Comparison of ENCODE assay signal across 10 mouse cellular contexts in genomic region chr9:47838890-47839691, GRCm38 (mm10).
DNase-seq lines count a peak whose midpoint lies in the region; ATAC-seq lines count a peak whose summit lies in the region.
"Had no signal": no experiment of that assay in that cellular context is flagged by ENCODE, and none has a peak within 500 bp of the region (broad histone marks: within the 10 kb centered on the region; RNA-seq: fewer than 3 reads in every experiment).

No protein-coding gene starts in this region.

- ATAC-seq in forebrain, embryonic 12.5 days (ENCODE audit: low FRiP score), result peak; percentile 80
- ATAC-seq in hindbrain, embryonic 13.5 days (ENCODE audit: low FRiP score), result 0 out of 2 replicates have a peak, but pooled peaks have one; percentile 45
- peak; percentile 67; the same call in 1 of the 2 replicates for ATAC-seq in midbrain, embryonic 13.5 days
- ATAC-seq in intestine, embryonic 16.5 days, result no peak
- no peak for ATAC-seq in erythroid progenitor cell, adult 5-6 weeks (replicated peaks; ENCODE audit: low FRiP score, poor library complexity, severe bottlenecking)

- no peak overlapping the region for H3K9ac ChIP-seq in forebrain, embryonic 12.5 days
- H3K9ac ChIP-seq in hindbrain, embryonic 13.5 days, result no peak overlapping the region
- H3K9ac ChIP-seq in midbrain, embryonic 13.5 days (replicated peaks), result no peak overlapping the region
- no peak overlapping the region for H3K9ac ChIP-seq in intestine, embryonic 16.5 days (ENCODE audit: low read depth, low read length)
- H3K9ac ChIP-seq: heart, embryonic 12.5 days had no signal

- peaks cover 23% of the 10 kb centered on the region for H3K4me1 ChIP-seq in forebrain, embryonic 12.5 days
- H3K4me1 ChIP-seq in hindbrain, embryonic 13.5 days (replicated peaks), result peaks cover 42% of the 10 kb centered on the region
- peaks cover 36% of the 10 kb centered on the region for H3K4me1 ChIP-seq in midbrain, embryonic 13.5 days (replicated peaks)
- H3K4me1 ChIP-seq in intestine, embryonic 16.5 days (ENCODE audit: control insufficient read depth, insufficient read depth, low read length), result 0 out of 2 replicates have a peak, but pooled peaks cover 3% of the 10 kb centered on the region
- H3K4me1 ChIP-seq: heart, embryonic 12.5 days had no signal

- no peaks in the 10 kb centered on the region for H3K9me3 ChIP-seq in forebrain, embryonic 12.5 days
- H3K9me3 ChIP-seq in hindbrain, embryonic 13.5 days, result no peaks in the 10 kb centered on the region
- H3K9me3 ChIP-seq in midbrain, embryonic 13.5 days, result no peaks in the 10 kb centered on the region
- no peaks in the 10 kb centered on the region for H3K9me3 ChIP-seq in intestine, embryonic 16.5 days (ENCODE audit: control insufficient read depth, low read length)
- H3K9me3 ChIP-seq: heart, embryonic 12.5 days had no signal

- no peak overlapping the region for H3K4me3 ChIP-seq in forebrain, embryonic 12.5 days (replicated peaks)
- H3K4me3 ChIP-seq in hindbrain, embryonic 13.5 days, result no peak overlapping the region
- no peak overlapping the region for H3K4me3 ChIP-seq in midbrain, embryonic 13.5 days (replicated peaks)
- H3K4me3 ChIP-seq in intestine, embryonic 16.5 days (ENCODE audit: low read length), result no peak overlapping the region
- H3K4me3 ChIP-seq: heart, embryonic 12.5 days had no signal

- no peak overlapping the region for H3K27ac ChIP-seq in forebrain, embryonic 12.5 days
- peak overlapping the region; percentile 68 for H3K27ac ChIP-seq in hindbrain, embryonic 13.5 days
- no peak overlapping the region for H3K27ac ChIP-seq in midbrain, embryonic 13.5 days
- no peak overlapping the region for H3K27ac ChIP-seq in intestine, embryonic 16.5 days (ENCODE audit: low read length)

- no peak overlapping the region for H3K4me2 ChIP-seq in forebrain, embryonic 12.5 days
- no peak overlapping the region for H3K4me2 ChIP-seq in hindbrain, embryonic 13.5 days
- H3K4me2 ChIP-seq in midbrain, embryonic 13.5 days (replicated peaks), result no peak overlapping the region
- H3K4me2 ChIP-seq in intestine, embryonic 16.5 days (ENCODE audit: low read depth, low read length), result no peak overlapping the region
- H3K4me2 ChIP-seq: heart, embryonic 12.5 days had no signal

- H3K36me3 ChIP-seq in forebrain, embryonic 12.5 days (replicated peaks), result no peaks in the 10 kb centered on the region
- H3K36me3 ChIP-seq in hindbrain, embryonic 13.5 days, result no peaks in the 10 kb centered on the region
- no peaks in the 10 kb centered on the region for H3K36me3 ChIP-seq in midbrain, embryonic 13.5 days
- no peaks in the 10 kb centered on the region for H3K36me3 ChIP-seq in intestine, embryonic 16.5 days (ENCODE audit: control insufficient read depth, insufficient read depth, low read length)
- H3K36me3 ChIP-seq: heart, embryonic 12.5 days had no signal

- H3K27me3 ChIP-seq in forebrain, embryonic 12.5 days, result peaks cover 28% of the 10 kb centered on the region
- H3K27me3 ChIP-seq in hindbrain, embryonic 13.5 days, result no peaks in the 10 kb centered on the region
- H3K27me3 ChIP-seq in midbrain, embryonic 13.5 days, result peaks cover 10% of the 10 kb centered on the region; the same call in 1 of the 2 replicates
- H3K27me3 ChIP-seq in intestine, embryonic 16.5 days (replicated peaks; ENCODE audit: control insufficient read depth, insufficient read depth, low read length), result no peaks in the 10 kb centered on the region

- intact Hi-C loops in left cerebral cortex, postnatal 4 days (cut with DNase I), result no loop called here
- intact Hi-C loops in left cerebral cortex, postnatal 36 days (cut with DNase I), result no loop called here
- intact Hi-C loops in gastrocnemius, postnatal 36 days (cut with DNase I), result no loop called here

- WGBS in forebrain, embryonic 12.5 days, result 13% methylated on average over 15 of the region's 15 CpGs
- 15% methylated on average over 15 of the region's 15 CpGs for WGBS in hindbrain, embryonic 13.5 days
- 12% methylated on average over 15 of the region's 15 CpGs for WGBS in midbrain, embryonic 13.5 days
- 28% methylated on average over 15 of the region's 15 CpGs for WGBS in intestine, embryonic 16.5 days

- peak; percentile 45 for DNase-seq in left cerebral cortex, postnatal 4 days
- DNase-seq in left cerebral cortex, postnatal 36 days (ENCODE audit: low spot score in 2 of 2), result no peak
- no peak for DNase-seq in gastrocnemius, postnatal 36 days
- DNase-seq: thymus, postnatal 4 days had no signal

Comparison
In these comparisons a context has a peak if more than half of its experiments do, and no peak if none do; other contexts are left out.
1. ATAC-seq: peak in forebrain, embryonic 12.5 days (single experiment), hindbrain, embryonic 13.5 days (single experiment) and midbrain, embryonic 13.5 days (single experiment); none in intestine, embryonic 16.5 days (single experiment) and erythroid progenitor cell, adult 5-6 weeks (single experiment).